Mouse (Mus musculus) thymus, postnatal 0 days (tissue): ENCODE data around the gene Gtsf2. TPM values are rescaled to one million over a fixed set of nuclear protein-coding genes. Genes with fewer than 3 reads are reported as not detected.
"Not testable (repeated sequence)": the region's sequence is repeated elsewhere in the genome, so short reads cannot be mapped to it uniquely, and the experiment has no call there.

Experiments used
- DNase-seq: peaks from one replicate; pipeline ENCODE4 v3.0.0-alpha.2; 2015; ENCODE audit warnings: low spot score
- polyA plus RNA-seq: library from polyadenylated mRNA; unstranded; fragments of >200 nt; fragmentation: Nextera tagmentation; extraction: Ambion mirVana; gene quantifications from 2 replicates; pipeline ENCODE4 v1.2.1, GENCODE M21; 2015

The Gtsf2 gene
- 0.20 and 0.49 TPM in 2 replicates for polyA plus RNA-seq

GRCm38 (mm10) chr15:103448369-103448768 lies at the start of gene Gtsf2:
Gene Gtsf2 (minus strand): TSS chr15:103448469.
- DNase-seq, result peak; percentile 20

- DNase-seq, result no peak
These were observed 48.2 kb upstream of the Gtsf2 start for GRCm38 (mm10) chr15:103496204-103497140.

GRCm38 (mm10) chr15:103488336-103488735 lies 40.1 kb upstream of the Gtsf2 start:
- DNase-seq, result no peak

GRCm38 (mm10) chr15:103486658-103487057 lies 38.4 kb upstream of the Gtsf2 start:
- no peak for DNase-seq

GRCm38 (mm10) chr15:103485106-103485505 lies 36.8 kb upstream of the Gtsf2 start:
- DNase-seq, result no peak

GRCm38 (mm10) chr15:103484490-103484889 lies 36.2 kb upstream of the Gtsf2 start:
- DNase-seq, result no peak

GRCm38 (mm10) chr15:103482488-103482887 lies 34.2 kb upstream of the Gtsf2 start:
- DNase-seq, result no peak

- no peak for DNase-seq
These were observed 31.9 kb upstream of the Gtsf2 start for GRCm38 (mm10) chr15:103480129-103480528.

- DNase-seq, result no peak
These were observed 30.9 kb upstream of the Gtsf2 start for GRCm38 (mm10) chr15:103479080-103479606.

GRCm38 (mm10) chr15:103473769-103474168 lies 25.5 kb upstream of the Gtsf2 start:
- DNase-seq, result no peak

- DNase-seq, result no peak
These were observed 24.9 kb upstream of the Gtsf2 start for GRCm38 (mm10) chr15:103473182-103473581.

- DNase-seq, result no peak
These were observed 24.0 kb upstream of the Gtsf2 start for GRCm38 (mm10) chr15:103472265-103472664.

- no peak for DNase-seq
These were observed 23.4 kb upstream of the Gtsf2 start for GRCm38 (mm10) chr15:103471488-103472194.

GRCm38 (mm10) chr15:103462539-103463261 lies 14.4 kb upstream of the Gtsf2 start:
- DNase-seq, result no peak

GRCm38 (mm10) chr15:103454449-103454848 lies 6.2 kb upstream of the Gtsf2 start:
- DNase-seq, result peak; percentile 29

GRCm38 (mm10) chr15:103453551-103454218 lies 5.4 kb upstream of the Gtsf2 start, which contains the start of gene Nckap1l:
Gene Nckap1l (plus strand): TSS chr15:103453794.
- peak; percentile 91 for DNase-seq

GRCm38 (mm10) chr15:103445966-103446365 lies 2.3 kb downstream of the Gtsf2 start:
- DNase-seq, result not testable (repeated sequence)

GRCm38 (mm10) chr15:103430241-103430640 lies 18.0 kb downstream of the Gtsf2 start, which contains the start of gene Gtsf1:
Gene Gtsf1 (minus strand): TSS chr15:103430470.
- DNase-seq, result no peak

- DNase-seq, result no peak
These were observed 21.3 kb downstream of the Gtsf2 start for GRCm38 (mm10) chr15:103427017-103427416.

GRCm38 (mm10) chr15:103405586-103405985 lies 42.7 kb downstream of the Gtsf2 start:
- not testable (repeated sequence) for DNase-seq
